Mouse (Mus musculus) right cerebral cortex, postnatal 10 days (tissue): ENCODE results near the gene Gm4307.
"Not testable (repeated sequence)": the region's sequence is repeated elsewhere in the genome, so short reads cannot be mapped to it uniquely, and the experiment has no call there.

Source experiments
- DNase-seq, 2 experiments: peaks; one replicate each; pipeline ENCODE4 v3.0.0; 2021; ENCODE audit warnings: low spot score in 2 of 2

The Gm4307 gene

DNA sequence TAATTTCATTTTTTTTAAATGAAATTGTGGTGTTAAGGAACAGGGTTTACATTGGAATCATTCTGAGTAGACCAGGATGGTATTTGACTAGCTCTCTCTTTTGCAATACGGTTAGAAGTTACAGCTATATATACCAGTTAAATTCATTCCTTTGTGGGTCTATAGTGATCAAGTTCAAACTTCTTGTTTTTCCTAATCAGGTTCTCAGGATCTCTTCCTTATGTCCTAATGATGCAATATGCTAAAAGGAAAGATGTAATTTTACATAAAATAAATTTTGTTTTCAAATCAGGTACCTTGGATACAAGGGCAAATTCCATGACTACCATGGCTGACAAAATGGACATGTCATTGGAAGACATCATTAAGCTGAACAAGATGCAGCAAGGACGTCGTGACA, at the start of gene Gm4307:
TSS of gene Gm4307 (plus strand) at position 301 of the 400 bp plus-strand sequence.
- DNase-seq = not testable (repeated sequence)

DNA sequence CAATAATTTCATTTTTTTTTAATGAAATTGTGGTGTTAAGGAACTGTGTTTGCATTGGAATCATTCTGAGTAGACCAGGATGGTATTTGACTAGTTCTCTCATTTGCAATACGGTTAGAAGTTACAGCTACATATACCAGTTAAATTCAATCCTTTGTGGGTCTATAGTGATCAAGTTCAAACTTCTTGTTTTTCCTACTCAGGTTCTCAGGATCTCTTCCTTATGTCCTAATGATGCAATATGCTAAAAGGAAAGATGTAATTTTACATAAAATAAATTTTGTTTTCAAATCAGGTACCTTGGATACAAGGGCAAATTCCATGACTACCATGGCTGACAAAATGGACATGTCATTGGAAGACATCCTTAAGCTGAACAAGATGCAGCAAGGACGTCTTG, 25.8 kb upstream of the Gm4307 start, which contains the start of gene Gm4301:
TSS of gene Gm4301 (plus strand) at position 301 of the 400 bp plus-strand sequence.
- not testable (repeated sequence) for DNase-seq

DNA sequence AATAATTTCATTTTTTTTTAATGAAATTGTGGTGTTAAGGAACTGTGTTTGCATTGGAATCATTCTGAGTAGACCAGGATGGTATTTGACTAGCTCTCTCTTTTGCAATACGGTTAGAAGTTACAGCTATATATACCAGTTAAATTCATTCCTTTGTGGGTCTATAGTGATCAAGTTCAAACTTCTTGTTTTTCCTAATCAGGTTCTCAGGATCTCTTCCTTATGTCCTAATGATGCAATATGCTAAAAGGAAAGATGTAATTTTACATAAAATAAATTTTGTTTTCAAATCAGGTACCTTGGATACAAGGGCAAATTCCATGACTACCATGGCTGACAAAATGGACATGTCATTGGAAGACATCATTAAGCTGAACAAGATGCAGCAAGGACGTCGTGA, 20.6 kb upstream of the Gm4307 start, which contains the start of gene Gm4302:
TSS of gene Gm4302 (plus strand) at position 301 of the 400 bp plus-strand sequence.
- DNase-seq = not testable (repeated sequence)

DNA sequence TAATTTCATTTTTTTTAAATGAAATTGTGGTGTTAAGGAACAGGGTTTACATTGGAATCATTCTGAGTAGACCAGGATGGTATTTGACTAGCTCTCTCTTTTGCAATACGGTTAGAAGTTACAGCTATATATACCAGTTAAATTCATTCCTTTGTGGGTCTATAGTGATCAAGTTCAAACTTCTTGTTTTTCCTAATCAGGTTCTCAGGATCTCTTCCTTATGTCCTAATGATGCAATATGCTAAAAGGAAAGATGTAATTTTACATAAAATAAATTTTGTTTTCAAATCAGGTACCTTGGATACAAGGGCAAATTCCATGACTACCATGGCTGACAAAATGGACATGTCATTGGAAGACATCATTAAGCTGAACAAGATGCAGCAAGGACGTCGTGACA, 15.5 kb upstream of the Gm4307 start, which contains the start of gene Gm4303:
TSS of gene Gm4303 (plus strand) at position 301 of the 400 bp plus-strand sequence.
- not testable (repeated sequence) for DNase-seq

DNA sequence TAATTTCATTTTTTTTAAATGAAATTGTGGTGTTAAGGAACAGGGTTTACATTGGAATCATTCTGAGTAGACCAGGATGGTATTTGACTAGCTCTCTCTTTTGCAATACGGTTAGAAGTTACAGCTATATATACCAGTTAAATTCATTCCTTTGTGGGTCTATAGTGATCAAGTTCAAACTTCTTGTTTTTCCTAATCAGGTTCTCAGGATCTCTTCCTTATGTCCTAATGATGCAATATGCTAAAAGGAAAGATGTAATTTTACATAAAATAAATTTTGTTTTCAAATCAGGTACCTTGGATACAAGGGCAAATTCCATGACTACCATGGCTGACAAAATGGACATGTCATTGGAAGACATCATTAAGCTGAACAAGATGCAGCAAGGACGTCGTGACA, 10.3 kb upstream of the Gm4307 start, which contains the start of gene Gm4305:
TSS of gene Gm4305 (plus strand) at position 301 of the 400 bp plus-strand sequence.
- DNase-seq = not testable (repeated sequence)

DNA sequence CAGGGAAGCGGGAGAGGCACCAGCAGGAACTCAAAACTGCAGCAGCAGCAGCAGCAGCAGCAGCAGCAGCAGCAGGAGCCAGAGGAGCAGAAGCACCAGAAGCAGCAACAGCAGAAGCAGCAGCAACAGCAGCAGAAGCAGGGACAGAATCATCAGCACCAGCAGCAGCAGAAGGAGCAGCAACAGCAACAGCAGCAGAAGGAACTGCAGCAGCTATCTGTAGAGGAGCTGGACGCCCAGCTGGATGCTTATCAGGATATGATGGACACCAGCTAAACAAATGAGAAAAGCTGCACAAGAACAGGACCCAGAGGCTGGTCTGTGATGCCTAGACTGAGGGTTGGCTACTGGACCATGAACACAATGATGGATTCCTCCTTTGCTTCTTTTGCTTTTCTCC, 4.3 kb upstream of the Gm4307 start:
- DNase-seq = peak; percentile 17

DNA sequence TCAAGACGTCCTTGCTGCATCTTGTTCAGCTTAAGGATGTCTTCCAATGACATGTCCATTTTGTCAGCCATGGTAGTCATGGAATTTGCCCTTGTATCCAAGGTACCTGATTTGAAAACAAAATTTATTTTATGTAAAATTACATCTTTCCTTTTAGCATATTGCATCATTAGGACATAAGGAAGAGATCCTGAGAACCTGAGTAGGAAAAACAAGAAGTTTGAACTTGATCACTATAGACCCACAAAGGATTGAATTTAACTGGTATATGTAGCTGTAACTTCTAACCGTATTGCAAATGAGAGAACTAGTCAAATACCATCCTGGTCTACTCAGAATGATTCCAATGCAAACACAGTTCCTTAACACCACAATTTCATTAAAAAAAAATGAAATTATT, 21.3 kb downstream of the Gm4307 start, which contains the start of gene Gm4312:
TSS of gene Gm4312 (minus strand) at position 101 of the 400 bp plus-strand sequence.
- DNase-seq = not testable (repeated sequence)

DNA sequence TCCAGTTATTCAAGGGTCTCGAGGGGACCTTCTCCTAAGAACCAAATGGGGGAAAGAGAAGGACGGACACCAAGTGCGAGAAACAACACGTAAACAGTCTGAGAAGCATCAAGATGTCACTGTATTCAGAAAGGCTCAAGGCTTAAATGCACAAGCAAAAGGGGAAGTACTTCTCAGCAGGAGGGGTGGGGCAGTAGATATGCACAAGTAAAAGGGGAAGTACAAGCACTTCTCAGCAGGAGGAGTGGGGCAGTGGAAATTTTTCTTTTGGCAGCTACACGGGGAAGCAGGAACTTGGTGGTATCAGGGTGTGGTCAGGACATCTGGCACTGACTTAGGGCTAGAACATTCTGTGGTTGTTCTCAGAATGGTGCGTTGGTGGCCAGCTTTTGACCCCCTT, 41.2 kb downstream of the Gm4307 start:
- DNase-seq = not testable (repeated sequence)
